Mouse (Mus musculus): ENCODE measurements around the gene Cdh4. TPM values are rescaled to one million over a fixed set of nuclear protein-coding genes. Genes with fewer than 3 reads are reported as not detected.

The Cdh4 gene
- polyA plus RNA-seq, 1 experiment: not detected

- H3K4me2 ChIP-seq (ENCODE audit: low read depth): no peak overlapping the region
- no peaks in the 10 kb centered on the region for H3K36me3 ChIP-seq (ENCODE audit: control insufficient read depth, insufficient read depth)
- no peak overlapping the region for H3K4me3 ChIP-seq
- TF ChIP-seq MAX (IDR thresholded peaks at IDR 0.05; ENCODE audit: low read depth) (no peak), TCF12 (IDR thresholded peaks at IDR 0.05; ENCODE audit: insufficient read depth, poor library complexity, severe bottlenecking) (no peak), E2F4 (IDR thresholded peaks at IDR 0.05; ENCODE audit: insufficient read depth) (no peak)
- H3K27me3 ChIP-seq (ENCODE audit: control insufficient read depth, insufficient read depth, insufficient read length): no peaks in the 10 kb centered on the region
- H3ac ChIP-seq (ENCODE audit: control insufficient read depth, insufficient read length): no peak overlapping the region
- H3K79me2 ChIP-seq (ENCODE audit: control insufficient read depth, insufficient read depth): no peaks in the 10 kb centered on the region
Observed at GRCm38 (mm10) chr2:179787256-179787655, 345.0 kb downstream of the Cdh4 start.

- Histone ChIP-seq H3K36me3 (ENCODE audit: control insufficient read depth, insufficient read depth) (no peaks in the 10 kb centered on the region), H3K4me3 (no peak overlapping the region), H3K27me3 (ENCODE audit: control insufficient read depth, insufficient read depth, insufficient read length) (no peaks in the 10 kb centered on the region), H3ac (ENCODE audit: control insufficient read depth, insufficient read length) (no peak overlapping the region), H3K4me2 (ENCODE audit: low read depth) (no peak overlapping the region), H3K79me2 (ENCODE audit: control insufficient read depth, insufficient read depth) (no peaks in the 10 kb centered on the region)
- TF ChIP-seq MYOD1 (IDR thresholded peaks at IDR 0.05; ENCODE audit: control insufficient read depth in 1 of 3, insufficient read length in 2 of 3, low read depth in 2 of 3) (no peak), POLR2A (IDR thresholded peaks at IDR 0.05; ENCODE audit: insufficient read length, low read depth) (no peak), CEBPB (IDR thresholded peaks at IDR 0.05; ENCODE audit: insufficient read depth, poor library complexity, severe bottlenecking) (no peak), E2F4 (IDR thresholded peaks at IDR 0.05; ENCODE audit: insufficient read depth) (no peak), POLR2AphosphoS2 (IDR thresholded peaks at IDR 0.05; ENCODE audit: insufficient read length, low read depth) (no peak), TCF3 (IDR thresholded peaks at IDR 0.05; ENCODE audit: insufficient read length, low read depth) (no peak), REST (IDR thresholded peaks at IDR 0.05; ENCODE audit: insufficient read depth, insufficient read length) (no peak), USF1 (IDR thresholded peaks at IDR 0.05; ENCODE audit: low read depth) (no peak), SRF (IDR thresholded peaks at IDR 0.05; ENCODE audit: control insufficient read depth, insufficient read length, low read depth) (no peak), TCF12 (IDR thresholded peaks at IDR 0.05; ENCODE audit: insufficient read depth, poor library complexity, severe bottlenecking) (no peak), MAX (IDR thresholded peaks at IDR 0.05; ENCODE audit: low read depth) (no peak), MYOG (IDR thresholded peaks at IDR 0.05; ENCODE audit: control insufficient read depth in 1 of 3, insufficient read depth in 1 of 3, insufficient read length in 2 of 3, low read depth in 2 of 3) (no peak)
Observed at GRCm38 (mm10) chr2:179787797-179788196, 345.6 kb downstream of the Cdh4 start.

- TF ChIP-seq SRF (IDR thresholded peaks at IDR 0.05; ENCODE audit: control insufficient read depth, insufficient read length, low read depth) (no peak), POLR2AphosphoS2 (IDR thresholded peaks at IDR 0.05; ENCODE audit: insufficient read length, low read depth) (no peak), E2F4 (IDR thresholded peaks at IDR 0.05; ENCODE audit: insufficient read depth) (no peak), MYOG (IDR thresholded peaks at IDR 0.05; ENCODE audit: control insufficient read depth in 1 of 3, insufficient read depth in 1 of 3, insufficient read length in 2 of 3, low read depth in 2 of 3) (no peak), TCF12 (IDR thresholded peaks at IDR 0.05; ENCODE audit: insufficient read depth, poor library complexity, severe bottlenecking) (no peak), TCF3 (IDR thresholded peaks at IDR 0.05; ENCODE audit: insufficient read length, low read depth) (no peak), CEBPB (IDR thresholded peaks at IDR 0.05; ENCODE audit: insufficient read depth, poor library complexity, severe bottlenecking) (no peak), MYOD1 (IDR thresholded peaks at IDR 0.05; ENCODE audit: control insufficient read depth in 1 of 3, insufficient read length in 2 of 3, low read depth in 2 of 3) (no peak), REST (IDR thresholded peaks at IDR 0.05; ENCODE audit: insufficient read depth, insufficient read length) (no peak), MAX (IDR thresholded peaks at IDR 0.05; ENCODE audit: low read depth) (no peak), POLR2A (IDR thresholded peaks at IDR 0.05; ENCODE audit: insufficient read length, low read depth) (no peak), USF1 (IDR thresholded peaks at IDR 0.05; ENCODE audit: low read depth) (no peak)
- H3K4me2 ChIP-seq (ENCODE audit: low read depth): no peak overlapping the region
- no peak overlapping the region for H3ac ChIP-seq (ENCODE audit: control insufficient read depth, insufficient read length)
- H3K27me3 ChIP-seq (ENCODE audit: control insufficient read depth, insufficient read depth, insufficient read length): peaks cover 8% of the 10 kb centered on the region
- no peak overlapping the region for H3K4me3 ChIP-seq
- H3K36me3 ChIP-seq (ENCODE audit: control insufficient read depth, insufficient read depth): no peaks in the 10 kb centered on the region
- H3K79me2 ChIP-seq (ENCODE audit: control insufficient read depth, insufficient read depth): no peaks in the 10 kb centered on the region
Observed at GRCm38 (mm10) chr2:179790684-179791083, 348.5 kb downstream of the Cdh4 start.

GRCm38 (mm10) chr2:179792426-179793133, 350.3 kb downstream of the Cdh4 start:
- TF ChIP-seq MYOD1 (IDR thresholded peaks at IDR 0.05; ENCODE audit: control insufficient read depth in 1 of 3, insufficient read length in 2 of 3, low read depth in 2 of 3): no peak
- TF ChIP-seq POLR2AphosphoS2 (IDR thresholded peaks at IDR 0.05; ENCODE audit: insufficient read length, low read depth): no peak
- no peak for TF ChIP-seq TCF12 (IDR thresholded peaks at IDR 0.05; ENCODE audit: insufficient read depth, poor library complexity, severe bottlenecking)
- TF ChIP-seq CEBPB (IDR thresholded peaks at IDR 0.05; ENCODE audit: insufficient read depth, poor library complexity, severe bottlenecking): no peak
- TF ChIP-seq REST (IDR thresholded peaks at IDR 0.05; ENCODE audit: insufficient read depth, insufficient read length): no peak
- TF ChIP-seq TCF3 (IDR thresholded peaks at IDR 0.05; ENCODE audit: insufficient read length, low read depth): no peak
- no peak for TF ChIP-seq MYOG (IDR thresholded peaks at IDR 0.05; ENCODE audit: control insufficient read depth in 1 of 3, insufficient read depth in 1 of 3, insufficient read length in 2 of 3, low read depth in 2 of 3)
- TF ChIP-seq MAX (IDR thresholded peaks at IDR 0.05; ENCODE audit: low read depth): no peak
- no peak for TF ChIP-seq SRF (IDR thresholded peaks at IDR 0.05; ENCODE audit: control insufficient read depth, insufficient read length, low read depth)
- TF ChIP-seq POLR2A (IDR thresholded peaks at IDR 0.05; ENCODE audit: insufficient read length, low read depth): no peak
- no peak for TF ChIP-seq USF1 (IDR thresholded peaks at IDR 0.05; ENCODE audit: low read depth)
- no peak for TF ChIP-seq E2F4 (IDR thresholded peaks at IDR 0.05; ENCODE audit: insufficient read depth)
- H3K27me3 ChIP-seq (ENCODE audit: control insufficient read depth, insufficient read depth, insufficient read length): peaks cover 10% of the 10 kb centered on the region
- no peaks in the 10 kb centered on the region for H3K79me2 ChIP-seq (ENCODE audit: control insufficient read depth, insufficient read depth)
- no peak overlapping the region for H3K4me3 ChIP-seq
- no peak overlapping the region for H3K4me2 ChIP-seq (ENCODE audit: low read depth)
- no peak overlapping the region for H3ac ChIP-seq (ENCODE audit: control insufficient read depth, insufficient read length)
- no peaks in the 10 kb centered on the region for H3K36me3 ChIP-seq (ENCODE audit: control insufficient read depth, insufficient read depth)

All from myocyte (in vitro differentiated cells).